Comparison of ENCODE assay signal across 23 mouse cellular contexts in genomic region chr10:71727746-71728145, GRCm38 (mm10).
A peak's percentile ranks its signal among the peaks of the same experiment; 100 is the strongest.
DNase-seq lines count a peak whose midpoint lies in the region; ATAC-seq lines count a peak whose summit lies in the region.
"Had no signal": no experiment of that assay in that cellular context is flagged by ENCODE, and none has a peak within 500 bp of the region (broad histone marks: within the 10 kb centered on the region; RNA-seq: fewer than 3 reads in every experiment).

No protein-coding gene starts in this region.

- H3K27ac ChIP-seq in heart, embryonic 10.5 days = no peak overlapping the region
- H3K27ac ChIP-seq: embryonic facial prominence, embryonic 13.5 days; forebrain, embryonic 10.5 days; forebrain, embryonic 15.5 days; hindbrain, embryonic 14.5 days had no signal

- H3K4me1 ChIP-seq in heart, embryonic 10.5 days = no peaks in the 10 kb centered on the region
- H3K4me1 ChIP-seq: embryonic facial prominence, embryonic 13.5 days had no signal

- WGBS in heart, embryonic 10.5 days = 61% methylated on average over 4 of the region's 4 CpGs

- no peaks in the 10 kb centered on the region for H3K9me3 ChIP-seq in heart, embryonic 10.5 days
- H3K9me3 ChIP-seq: embryonic facial prominence, embryonic 13.5 days; forebrain, embryonic 10.5 days; forebrain, embryonic 15.5 days had no signal

- H3K27me3 ChIP-seq in heart, embryonic 10.5 days (ENCODE audit: insufficient read depth, poor library complexity, severe bottlenecking) = no peaks in the 10 kb centered on the region
- H3K27me3 ChIP-seq: CH12.LX; embryonic facial prominence, embryonic 13.5 days; forebrain, embryonic 15.5 days had no signal

- no peak for ATAC-seq in activated CD4-positive, CD25-positive, alpha-beta regulatory T cell, adult 4 months
- ATAC-seq: forebrain, embryonic 15.5 days; intestine, postnatal 0 days had no signal

- no peaks in the 10 kb centered on the region for H3K36me3 ChIP-seq in heart, embryonic 10.5 days
- H3K36me3 ChIP-seq: embryonic facial prominence, embryonic 13.5 days; forebrain, embryonic 10.5 days; forebrain, embryonic 15.5 days; G1E had no signal

- intact Hi-C loops in heart, postnatal 14 days (cut with DNase I) = no loop called here
- intact Hi-C loops in left cerebral cortex, postnatal 4 days (cut with DNase I) = no loop called here
- intact Hi-C loops in left cerebral cortex, postnatal 36 days (cut with DNase I) = no loop called here

- peak; percentile 30 to 48 for DNase-seq in cerebellum, postnatal 14 days
- no peak for DNase-seq in cerebellum, adult 11-12 months
- peak; percentile 22 for DNase-seq in heart, embryonic 10.5 days (ENCODE audit: low spot score)
- no peak for DNase-seq in heart, postnatal 14 days
- peak; percentile 39 for DNase-seq in left cerebral cortex, postnatal 4 days
- no peak for DNase-seq in left cerebral cortex, postnatal 36 days (ENCODE audit: low spot score in 2 of 2)
- DNase-seq in Muller cell, postnatal 12 days (ENCODE audit: inconsistent ontology term) = peak; percentile 50
- DNase-seq: adrenal gland, adult 8-10 months; adrenal gland, postnatal 25 days; B cell, adult 2 months; cerebellum, postnatal 25 days; gastrocnemius, postnatal 25 days; heart, adult 18-20 months; heart, postnatal 36 days; kidney, adult 8-10 months had no signal

- no peak overlapping the region for H3K4me3 ChIP-seq in heart, embryonic 10.5 days
- H3K4me3 ChIP-seq: embryonic facial prominence, embryonic 13.5 days; forebrain, embryonic 10.5 days; forebrain, embryonic 15.5 days had no signal

Comparison
In these comparisons a context has a peak if more than half of its experiments do, and no peak if none do; other contexts are left out.
1. DNase-seq: peak in cerebellum, postnatal 14 days (2 of 2), heart, embryonic 10.5 days (single experiment), left cerebral cortex, postnatal 4 days (single experiment) and Muller cell, postnatal 12 days (single experiment); none in cerebellum, adult 11-12 months (single experiment), heart, postnatal 14 days (0 of 2) and left cerebral cortex, postnatal 36 days (0 of 2).